Mouse (Mus musculus) MEL (cell line): ENCODE results near the gene Map3k10. TPM values are rescaled to one million over a fixed set of nuclear protein-coding genes. Genes with fewer than 3 reads are reported as not detected.

Source experiments
- DNase-seq: peaks from one replicate; pipeline ENCODE4 v3.0.0; 2011; ENCODE audit warnings: low read depth, low spot score
- H3K27ac ChIP-seq: 2 replicates; pipeline ENCODE4 v1.5.1; 2012; ENCODE audit warnings: low read depth, mild to moderate bottlenecking, control low read depth, low read length, moderate library complexity; ENCODE audit not compliant: control insufficient read depth
- H3K27me3 ChIP-seq, 2 experiments: fragments of 150-350 bp in 1 of 2; sonication (generic) in 1 of 2; 2 replicates each; pipeline ENCODE4 v1.6.1; 2012; ENCODE audit warnings: low read length in 2 of 2, mild to moderate bottlenecking in 2 of 2, improper control_type of control experiment in 1 of 2, moderate library complexity in 1 of 2; ENCODE audit not compliant: insufficient read depth in 2 of 2, control insufficient read depth in 1 of 2
- H3K36me3 ChIP-seq, 2 experiments: 2 replicates each; pipeline ENCODE4 v1.6.1; 2012 to 2014; ENCODE audit warnings: low read length in 2 of 2, improper control_type of control experiment in 1 of 2, inconsistent platforms in 1 of 2, mild to moderate bottlenecking in 1 of 2; ENCODE audit not compliant: insufficient read depth in 2 of 2, control insufficient read depth in 1 of 2
- H3K4me1 ChIP-seq, 2 experiments: fragments of 150-350 bp in 1 of 2; sonication (generic) in 1 of 2; 2 replicates each; pipeline ENCODE4 v1.6.1; 2012; ENCODE audit warnings: low read length in 2 of 2, improper control_type of control experiment in 1 of 2, mild to moderate bottlenecking in 1 of 2; ENCODE audit not compliant: insufficient read depth in 2 of 2, control insufficient read depth in 1 of 2
- H3K4me3 ChIP-seq, 2 experiments: fragments of 150-350 bp in 1 of 2; sonication (generic) in 1 of 2; 2 replicates each; pipeline ENCODE4 v1.5.1; 2012; ENCODE audit warnings: low read depth in 2 of 2, low read length in 2 of 2, mild to moderate bottlenecking in 2 of 2, moderate library complexity in 2 of 2, control low read depth in 1 of 2, improper control_type of control experiment in 1 of 2; ENCODE audit not compliant: control insufficient read depth in 1 of 2, insufficient read depth in 1 of 2
- H3K79me2 ChIP-seq: 2 replicates; pipeline ENCODE4 v1.6.1; 2012; ENCODE audit warnings: mild to moderate bottlenecking, low read length, moderate library complexity; ENCODE audit not compliant: control insufficient read depth, poor library complexity, insufficient read depth
- H3K9ac ChIP-seq: 2 replicates; pipeline ENCODE4 v1.6.1; 2012; ENCODE audit warnings: low read depth, mild to moderate bottlenecking, control low read depth, low read length, moderate library complexity; ENCODE audit not compliant: control insufficient read depth, poor library complexity, severe bottlenecking
- H3K9me3 ChIP-seq: fragments of 150-350 bp; sonication (generic); replicated peaks from 2 replicates; pipeline ENCODE4 v1.6.1; 2012; ENCODE audit warnings: mild to moderate bottlenecking, low read length, improper control_type of control experiment, moderate library complexity; ENCODE audit not compliant: insufficient read depth
- CHD2 ChIP-seq: IDR thresholded peaks from 2 replicates; pipeline ENCODE4 v1.6.1; 2011; ENCODE audit warnings: low read length, improper control_type of control experiment
- CTCF ChIP-seq, 3 experiments: IDR thresholded peaks in 2 of 3; conservative IDR thresholded peaks in 1 of 3; 2 replicates each; pipeline ENCODE4 v1.5.1; 2011 to 2012; ENCODE audit warnings: low read length in 3 of 3, low read depth in 2 of 3, mild to moderate bottlenecking in 2 of 3, improper control_type of control experiment in 1 of 3, inconsistent platforms in 1 of 3, mixed read lengths in 1 of 3, moderate library complexity in 1 of 3; ENCODE audit not compliant: control insufficient read depth in 1 of 3, insufficient read depth in 1 of 3, poor library complexity in 1 of 3, severe bottlenecking in 1 of 3
- E2F4 ChIP-seq: IDR thresholded peaks from 2 replicates; pipeline ENCODE4 v1.6.1; 2011; ENCODE audit warnings: low read depth, low read length, improper control_type of control experiment, borderline replicate concordance
- EP300 ChIP-seq, 2 experiments: IDR thresholded peaks; 2 replicates each; pipeline ENCODE4 v1.6.1; 2011; ENCODE audit warnings: improper control_type of control experiment in 2 of 2, low read length in 2 of 2, low read depth in 1 of 2, mild to moderate bottlenecking in 1 of 2
- HCFC1 ChIP-seq: IDR thresholded peaks from 2 replicates; pipeline ENCODE4 v1.6.1; 2012; ENCODE audit warnings: low read depth, mild to moderate bottlenecking, inconsistent platforms, low read length, improper control_type of control experiment, moderate library complexity
- KAT2A ChIP-seq: conservative IDR thresholded peaks from 2 replicates; pipeline ENCODE4 v1.6.1; 2012; ENCODE audit warnings: low read depth, low read length, improper control_type of control experiment, inconsistent platforms
- MAFK ChIP-seq: IDR thresholded peaks from 2 replicates; pipeline ENCODE4 v1.6.1; 2011; ENCODE audit warnings: low read depth, mild to moderate bottlenecking, low read length, improper control_type of control experiment, borderline replicate concordance
- MAX ChIP-seq: IDR thresholded peaks from 2 replicates; pipeline ENCODE4 v1.6.1; 2011; ENCODE audit warnings: low read length, improper control_type of control experiment
- MEF2A ChIP-seq: IDR thresholded peaks from 2 replicates; pipeline ENCODE4 v1.6.1; 2014; ENCODE audit warnings: low read depth, mild to moderate bottlenecking, inconsistent platforms, low read length, improper control_type of control experiment; ENCODE audit not compliant: poor library complexity, insufficient replicate concordance, severe bottlenecking; ENCODE audit errors: extremely low read depth
- MYB ChIP-seq: IDR thresholded peaks from 2 replicates; pipeline ENCODE4 v1.6.1; 2011; ENCODE audit warnings: mild to moderate bottlenecking, low read depth, low read length, improper control_type of control experiment
- NELFE ChIP-seq: IDR thresholded peaks from 2 replicates; pipeline ENCODE4 v1.6.1; 2011; ENCODE audit warnings: low read depth, low read length, improper control_type of control experiment
- POLR2AphosphoS2 ChIP-seq: IDR thresholded peaks from 2 replicates; pipeline ENCODE4 v1.6.1; 2011; ENCODE audit warnings: low read length, improper control_type of control experiment
- POLR2AphosphoS5 ChIP-seq: IDR thresholded peaks from 2 replicates; pipeline ENCODE4 v1.6.1; 2012; ENCODE audit warnings: low read depth, borderline replicate concordance, mild to moderate bottlenecking, inconsistent platforms, low read length, moderate library complexity, mixed read lengths
- RAD21 ChIP-seq: IDR thresholded peaks from 2 replicates; pipeline ENCODE4 v1.6.1; 2011; ENCODE audit warnings: mild to moderate bottlenecking, low read depth, low read length, improper control_type of control experiment
- RCOR1 ChIP-seq: IDR thresholded peaks from 2 replicates; pipeline ENCODE4 v1.6.1; 2012; ENCODE audit warnings: low read depth, mild to moderate bottlenecking, inconsistent platforms, low read length, improper control_type of control experiment
- SIN3A ChIP-seq: IDR thresholded peaks from 2 replicates; pipeline ENCODE4 v1.6.1; 2012; ENCODE audit warnings: low read length, improper control_type of control experiment, inconsistent platforms
- USF1 ChIP-seq: IDR thresholded peaks from 2 replicates; pipeline ENCODE4 v1.6.1; 2014; ENCODE audit warnings: low read depth, mild to moderate bottlenecking, inconsistent platforms, low read length, improper control_type of control experiment, moderate library complexity
- USF2 ChIP-seq, 2 experiments: IDR thresholded peaks; 2 replicates each; pipeline ENCODE4 v1.6.1; 2011 to 2012; ENCODE audit warnings: improper control_type of control experiment in 2 of 2, low read length in 2 of 2, borderline replicate concordance in 1 of 2, inconsistent platforms in 1 of 2, low read depth in 1 of 2, mild to moderate bottlenecking in 1 of 2; ENCODE audit not compliant: insufficient read depth in 1 of 2
- ZC3H11A ChIP-seq: IDR thresholded peaks from 2 replicates; pipeline ENCODE4 v1.6.1; 2012; ENCODE audit warnings: low read depth, mild to moderate bottlenecking, inconsistent platforms, low read length, improper control_type of control experiment
- ZKSCAN1 ChIP-seq: IDR thresholded peaks from 2 replicates; pipeline ENCODE4 v1.6.1; 2012; ENCODE audit warnings: low read depth, mild to moderate bottlenecking, inconsistent platforms, low read length, improper control_type of control experiment, moderate library complexity
- polyA plus RNA-seq, 2 experiments: library from polyadenylated mRNA; stranded (reverse) in 1 of 2; unstranded in 1 of 2; fragments of >175 nt in 1 of 2; fragments of >200 nt in 1 of 2; gene quantifications; 2 replicates each; pipeline versions ENCODE4 v1.2.1 to v1.2.4; 2012; ENCODE audit warnings: low replicate concordance in 2 of 2, low read depth in 1 of 2; ENCODE audit not compliant: insufficient read length in 2 of 2, insufficient read depth in 1 of 2, missing spikeins in 1 of 2
- total RNA-seq: library from RNA; depleted of rRNA; stranded (reverse); fragments of 300-350 nt; gene quantifications from 2 replicates; pipeline ENCODE4 v1.2.3, GENCODE M21; 2012

Map3k10 gene
- total and polyA plus RNA-seq, 3 experiments: 22.0 to 33.3 TPM; not detected in 1

DNA sequence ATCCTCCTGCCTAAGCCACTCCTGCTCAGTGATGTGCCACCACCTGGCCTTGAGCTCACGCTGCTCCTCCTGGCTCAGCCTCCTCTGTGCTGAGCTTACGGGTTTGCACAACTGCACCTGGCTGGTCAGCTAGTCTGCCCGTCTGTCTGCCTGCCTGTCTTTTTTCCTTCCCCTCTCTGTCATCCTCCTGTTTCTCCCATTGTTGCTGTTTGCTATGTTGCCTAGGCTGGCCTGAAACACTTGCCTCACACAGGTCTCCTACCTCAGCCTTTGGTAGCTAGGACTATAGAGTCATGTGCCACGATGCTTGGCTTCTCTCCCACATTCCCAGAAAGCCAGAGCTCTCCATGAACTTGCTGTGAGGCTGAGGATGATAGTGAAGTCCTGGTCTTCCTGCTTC is 61.5 kb downstream of the Map3k10 start:
- no peak for DNase-seq
- no peak overlapping the region for H3K4me3 ChIP-seq

DNA sequence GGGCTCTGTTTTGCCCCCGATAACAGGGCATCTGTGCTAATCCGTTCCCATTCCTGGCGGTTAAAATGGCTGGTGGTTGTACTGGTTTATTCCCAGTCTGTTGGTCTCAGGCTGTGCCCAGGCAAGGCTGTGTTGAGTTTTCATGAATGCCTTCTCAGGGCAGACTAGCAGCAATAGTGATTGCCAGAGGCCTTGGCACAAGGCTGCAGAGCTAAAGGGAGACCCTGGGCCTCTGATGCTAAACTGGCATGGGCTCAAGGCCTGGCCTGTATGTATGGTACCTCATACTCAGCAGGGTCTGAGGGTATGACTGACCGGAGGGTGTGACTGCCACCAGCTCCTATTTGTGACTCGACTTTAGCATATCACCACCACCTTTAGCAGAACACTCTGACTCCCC is 63.5 kb downstream of the Map3k10 start:
- no peak overlapping the region for H3K9ac ChIP-seq
- no peaks in the 10 kb centered on the region for H3K4me1 ChIP-seq
- peaks cover 0 to 12% of the 10 kb centered on the region in 2 experiments; a peak in 1 of 4 replicates for H3K36me3 ChIP-seq
- no peaks in the 10 kb centered on the region for H3K9me3 ChIP-seq
- DNase-seq: no peak
- no peaks in the 10 kb centered on the region; the same call in 1 of the 2 replicates for H3K79me2 ChIP-seq
- H3K4me3 ChIP-seq: no peak overlapping the region
- TF ChIP-seq SIN3A: no peak
- no peak for TF ChIP-seq MEF2A
- no peak for TF ChIP-seq CHD2
- TF ChIP-seq CTCF (IDR thresholded peaks at IDR 0.05 in 2 of 3, conservative IDR thresholded peaks at IDR 0.05 in 1 of 3; ENCODE audit: control insufficient read depth in 1 of 3, insufficient read depth in 1 of 3, low read depth in 2 of 3, low read length in 3 of 3, poor library complexity in 1 of 3, severe bottlenecking in 1 of 3): no peak
- TF ChIP-seq MAX: no peak
- TF ChIP-seq NELFE: no peak
- no peak for TF ChIP-seq ZKSCAN1
- TF ChIP-seq KAT2A: no peak
- no peak for TF ChIP-seq HCFC1
- TF ChIP-seq POLR2AphosphoS2: no peak
- no peak for TF ChIP-seq MYB
- TF ChIP-seq MAFK: no peak
- TF ChIP-seq RCOR1: no peak
- no peak for TF ChIP-seq E2F4
- no peak for TF ChIP-seq RAD21
- TF ChIP-seq ZC3H11A: no peak
- no peak for TF ChIP-seq POLR2AphosphoS5
- no peak for TF ChIP-seq USF2 (IDR thresholded peaks at IDR 0.05; ENCODE audit: borderline replicate concordance in 1 of 2, insufficient read depth in 1 of 2, low read depth in 1 of 2, low read length in 2 of 2)
- H3K27ac ChIP-seq: no peak overlapping the region
- no peaks in the 10 kb centered on the region for H3K27me3 ChIP-seq

More for the DNA sequence above, 61.5 kb downstream of the Map3k10 start:
- no peaks in the 10 kb centered on the region for H3K79me2 ChIP-seq
- H3K27me3 ChIP-seq: no peaks in the 10 kb centered on the region
- TF ChIP-seq MYB (no peak), ZKSCAN1 (no peak), E2F4 (no peak), USF1 (no peak), HCFC1 (no peak), EP300 (IDR thresholded peaks at IDR 0.05; ENCODE audit: low read depth in 1 of 2, low read length in 2 of 2) (no peak)
- peaks cover 0 to 12% of the 10 kb centered on the region in 2 experiments; a peak in 2 of 4 replicates for H3K36me3 ChIP-seq
- no peak overlapping the region for H3K27ac ChIP-seq
- H3K9me3 ChIP-seq: no peaks in the 10 kb centered on the region
- H3K4me1 ChIP-seq: no peaks in the 10 kb centered on the region
- no peak overlapping the region for H3K9ac ChIP-seq
